Mouse (Mus musculus): ENCODE results near the gene Dlec1.

- TF ChIP-seq MAX (IDR thresholded peaks at IDR 0.05; ENCODE audit: low read depth) (no peak), POLR2A (IDR thresholded peaks at IDR 0.05; ENCODE audit: insufficient read length, low read depth) (no peak), MYOD1 (IDR thresholded peaks at IDR 0.05; ENCODE audit: control insufficient read depth in 1 of 3, insufficient read length in 2 of 3, low read depth in 2 of 3) (no peak), TCF12 (IDR thresholded peaks at IDR 0.05; ENCODE audit: insufficient read depth, poor library complexity, severe bottlenecking) (no peak), E2F4 (IDR thresholded peaks at IDR 0.05; ENCODE audit: insufficient read depth) (no peak), POLR2AphosphoS2 (IDR thresholded peaks at IDR 0.05; ENCODE audit: insufficient read length, low read depth) (no peak), MYOG (IDR thresholded peaks at IDR 0.05; ENCODE audit: control insufficient read depth in 1 of 3, insufficient read depth in 1 of 3, insufficient read length in 2 of 3, low read depth in 2 of 3) (no peak), CEBPB (IDR thresholded peaks at IDR 0.05; ENCODE audit: insufficient read depth, poor library complexity, severe bottlenecking) (no peak)
Observed at GRCm38 (mm10) chr9:119086451-119086850, 15.8 kb upstream of the Dlec1 start.
